Mouse (Mus musculus) MEL (cell line): ENCODE data around the gene Zdhhc13. TPM values are rescaled to one million over a fixed set of nuclear protein-coding genes. Genes with fewer than 3 reads are reported as not detected.

Experiments
- DNase-seq: peaks from one replicate; pipeline ENCODE4 v3.0.0; 2011; ENCODE audit warnings: low read depth, low spot score
- H3K27ac ChIP-seq: 2 replicates; pipeline ENCODE4 v1.5.1; 2012; ENCODE audit warnings: low read depth, mild to moderate bottlenecking, control low read depth, low read length, moderate library complexity; ENCODE audit not compliant: control insufficient read depth
- H3K27me3 ChIP-seq, 2 experiments: fragments of 150-350 bp in 1 of 2; sonication (generic) in 1 of 2; 2 replicates each; pipeline ENCODE4 v1.6.1; 2012; ENCODE audit warnings: low read length in 2 of 2, mild to moderate bottlenecking in 2 of 2, improper control_type of control experiment in 1 of 2, moderate library complexity in 1 of 2; ENCODE audit not compliant: insufficient read depth in 2 of 2, control insufficient read depth in 1 of 2
- H3K36me3 ChIP-seq, 2 experiments: 2 replicates each; pipeline ENCODE4 v1.6.1; 2012 to 2014; ENCODE audit warnings: low read length in 2 of 2, improper control_type of control experiment in 1 of 2, inconsistent platforms in 1 of 2, mild to moderate bottlenecking in 1 of 2; ENCODE audit not compliant: insufficient read depth in 2 of 2, control insufficient read depth in 1 of 2
- H3K4me1 ChIP-seq, 2 experiments: fragments of 150-350 bp in 1 of 2; sonication (generic) in 1 of 2; 2 replicates each; pipeline ENCODE4 v1.6.1; 2012; ENCODE audit warnings: low read length in 2 of 2, improper control_type of control experiment in 1 of 2, mild to moderate bottlenecking in 1 of 2; ENCODE audit not compliant: insufficient read depth in 2 of 2, control insufficient read depth in 1 of 2
- H3K4me3 ChIP-seq, 2 experiments: fragments of 150-350 bp in 1 of 2; sonication (generic) in 1 of 2; 2 replicates each; pipeline ENCODE4 v1.5.1; 2012; ENCODE audit warnings: low read depth in 2 of 2, low read length in 2 of 2, mild to moderate bottlenecking in 2 of 2, moderate library complexity in 2 of 2, control low read depth in 1 of 2, improper control_type of control experiment in 1 of 2; ENCODE audit not compliant: control insufficient read depth in 1 of 2, insufficient read depth in 1 of 2
- H3K79me2 ChIP-seq: 2 replicates; pipeline ENCODE4 v1.6.1; 2012; ENCODE audit warnings: mild to moderate bottlenecking, low read length, moderate library complexity; ENCODE audit not compliant: control insufficient read depth, poor library complexity, insufficient read depth
- H3K9ac ChIP-seq: 2 replicates; pipeline ENCODE4 v1.6.1; 2012; ENCODE audit warnings: low read depth, mild to moderate bottlenecking, control low read depth, low read length, moderate library complexity; ENCODE audit not compliant: control insufficient read depth, poor library complexity, severe bottlenecking
- H3K9me3 ChIP-seq: fragments of 150-350 bp; sonication (generic); replicated peaks from 2 replicates; pipeline ENCODE4 v1.6.1; 2012; ENCODE audit warnings: mild to moderate bottlenecking, low read length, improper control_type of control experiment, moderate library complexity; ENCODE audit not compliant: insufficient read depth
- BHLHE40 ChIP-seq: IDR thresholded peaks from 2 replicates; pipeline ENCODE4 v1.6.1; 2012; ENCODE audit warnings: low read depth, mild to moderate bottlenecking, inconsistent platforms, low read length, improper control_type of control experiment, borderline replicate concordance
- CHD2 ChIP-seq: IDR thresholded peaks from 2 replicates; pipeline ENCODE4 v1.6.1; 2011; ENCODE audit warnings: low read length, improper control_type of control experiment
- CTCF ChIP-seq, 3 experiments: IDR thresholded peaks in 2 of 3; conservative IDR thresholded peaks in 1 of 3; 2 replicates each; pipeline ENCODE4 v1.5.1; 2011 to 2012; ENCODE audit warnings: low read length in 3 of 3, low read depth in 2 of 3, mild to moderate bottlenecking in 2 of 3, improper control_type of control experiment in 1 of 3, inconsistent platforms in 1 of 3, mixed read lengths in 1 of 3, moderate library complexity in 1 of 3; ENCODE audit not compliant: control insufficient read depth in 1 of 3, insufficient read depth in 1 of 3, poor library complexity in 1 of 3, severe bottlenecking in 1 of 3
- E2F4 ChIP-seq: IDR thresholded peaks from 2 replicates; pipeline ENCODE4 v1.6.1; 2011; ENCODE audit warnings: low read depth, low read length, improper control_type of control experiment, borderline replicate concordance
- ELF1 ChIP-seq: IDR thresholded peaks from 2 replicates; pipeline ENCODE4 v1.6.1; 2014; ENCODE audit warnings: low read depth, mild to moderate bottlenecking, inconsistent platforms, low read length, improper control_type of control experiment, moderate library complexity
- GABPA ChIP-seq: IDR thresholded peaks from 2 replicates; pipeline ENCODE4 v1.6.1; 2012; ENCODE audit warnings: low read depth, mild to moderate bottlenecking, inconsistent platforms, low read length, improper control_type of control experiment, moderate library complexity
- KAT2A ChIP-seq: conservative IDR thresholded peaks from 2 replicates; pipeline ENCODE4 v1.6.1; 2012; ENCODE audit warnings: low read depth, low read length, improper control_type of control experiment, inconsistent platforms
- MEF2A ChIP-seq: IDR thresholded peaks from 2 replicates; pipeline ENCODE4 v1.6.1; 2014; ENCODE audit warnings: low read depth, mild to moderate bottlenecking, inconsistent platforms, low read length, improper control_type of control experiment; ENCODE audit not compliant: poor library complexity, insufficient replicate concordance, severe bottlenecking; ENCODE audit errors: extremely low read depth
- MXI1 ChIP-seq: IDR thresholded peaks from 2 replicates; pipeline ENCODE4 v1.6.1; 2011; ENCODE audit warnings: mild to moderate bottlenecking, low read depth, low read length, improper control_type of control experiment
- NRF1 ChIP-seq: IDR thresholded peaks from 2 replicates; pipeline ENCODE4 v1.6.1; 2014; ENCODE audit warnings: low read depth, mild to moderate bottlenecking, inconsistent platforms, low read length, improper control_type of control experiment, moderate library complexity; ENCODE audit not compliant: poor library complexity, insufficient read depth, severe bottlenecking
- POLR2A ChIP-seq, 2 experiments: IDR thresholded peaks; 2 replicates each; pipeline ENCODE4 v1.6.1; 2011 to 2012; ENCODE audit warnings: low read length in 2 of 2, mild to moderate bottlenecking in 2 of 2, control low read depth in 1 of 2, improper control_type of control experiment in 1 of 2, low read depth in 1 of 2, moderate library complexity in 1 of 2; ENCODE audit not compliant: control insufficient read depth in 1 of 2, insufficient read depth in 1 of 2, poor library complexity in 1 of 2
- POLR2AphosphoS5 ChIP-seq: IDR thresholded peaks from 2 replicates; pipeline ENCODE4 v1.6.1; 2012; ENCODE audit warnings: low read depth, borderline replicate concordance, mild to moderate bottlenecking, inconsistent platforms, low read length, moderate library complexity, mixed read lengths
- RAD21 ChIP-seq: IDR thresholded peaks from 2 replicates; pipeline ENCODE4 v1.6.1; 2011; ENCODE audit warnings: mild to moderate bottlenecking, low read depth, low read length, improper control_type of control experiment
- SIN3A ChIP-seq: IDR thresholded peaks from 2 replicates; pipeline ENCODE4 v1.6.1; 2012; ENCODE audit warnings: low read length, improper control_type of control experiment, inconsistent platforms
- SMC3 ChIP-seq: IDR thresholded peaks from 2 replicates; pipeline ENCODE4 v1.6.1; 2011; ENCODE audit warnings: low read depth, low read length, improper control_type of control experiment
- TBP ChIP-seq: IDR thresholded peaks from 2 replicates; pipeline ENCODE4 v1.8.0; 2011; ENCODE audit warnings: low read depth, low read length, improper control_type of control experiment
- UBTF ChIP-seq: IDR thresholded peaks from 2 replicates; pipeline ENCODE4 v1.6.1; 2012; ENCODE audit warnings: low read depth, mild to moderate bottlenecking, inconsistent platforms, low read length, improper control_type of control experiment, moderate library complexity, borderline replicate concordance; ENCODE audit not compliant: insufficient read depth
- ZMIZ1 ChIP-seq: IDR thresholded peaks from 2 replicates; pipeline ENCODE4 v1.6.1; 2012; ENCODE audit warnings: low read depth, mild to moderate bottlenecking, inconsistent platforms, low read length, improper control_type of control experiment, moderate library complexity
- polyA plus RNA-seq, 2 experiments: library from polyadenylated mRNA; stranded (reverse) in 1 of 2; unstranded in 1 of 2; fragments of >175 nt in 1 of 2; fragments of >200 nt in 1 of 2; gene quantifications; 2 replicates each; pipeline versions ENCODE4 v1.2.1 to v1.2.4; 2012; ENCODE audit warnings: low replicate concordance in 2 of 2, low read depth in 1 of 2; ENCODE audit not compliant: insufficient read length in 2 of 2, insufficient read depth in 1 of 2, missing spikeins in 1 of 2
- total RNA-seq: library from RNA; depleted of rRNA; stranded (reverse); fragments of 300-350 nt; gene quantifications from 2 replicates; pipeline ENCODE4 v1.2.3, GENCODE M21; 2012

Gene Zdhhc13
- total and polyA plus RNA-seq, 3 experiments: 32.8 to 46.1 TPM; not detected in 1

DNA sequence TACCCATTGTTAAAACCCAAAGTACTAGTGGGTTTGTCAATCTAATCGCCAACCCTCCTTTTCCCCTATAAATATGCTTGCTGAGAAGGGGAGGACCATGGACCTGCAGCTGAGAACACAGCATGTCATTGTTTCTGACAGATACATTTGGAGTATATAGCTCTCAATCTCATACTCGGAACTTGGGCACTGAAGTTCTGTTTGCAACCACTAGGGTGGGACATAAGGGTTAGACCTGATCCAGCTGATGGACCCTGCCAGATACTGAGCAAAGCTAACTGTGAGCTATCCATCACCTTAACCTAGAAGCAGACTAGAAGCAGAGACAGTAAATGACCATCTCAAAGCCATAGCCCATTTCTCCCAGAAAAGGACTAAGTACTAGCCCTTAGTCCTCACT is 49.6 kb downstream of the Zdhhc13 start:
- Histone ChIP-seq H3K36me3 (no peaks in the 10 kb centered on the region), H3K79me2 (no peaks in the 10 kb centered on the region), H3K4me1 (peaks cover 0 to 5% of the 10 kb centered on the region in 2 experiments; a peak in 1 of 4 replicates), H3K9me3 (no peaks in the 10 kb centered on the region), H3K9ac (no peak overlapping the region), H3K27me3 (no peaks in the 10 kb centered on the region; a peak in 1 of 4 replicates), H3K27ac (no peak overlapping the region), H3K4me3 (no peak overlapping the region)
- peak; percentile 22 for DNase-seq
- TF ChIP-seq SMC3: peak; percentile 24; the same call in 1 of the 2 replicates
- TF ChIP-seq CTCF (IDR thresholded peaks at IDR 0.05 in 2 of 3, conservative IDR thresholded peaks at IDR 0.05 in 1 of 3; ENCODE audit: control insufficient read depth in 1 of 3, insufficient read depth in 1 of 3, low read depth in 2 of 3, low read length in 3 of 3, poor library complexity in 1 of 3, severe bottlenecking in 1 of 3): peak in 2 of 3 experiments; percentile 27 to 34; a peak in 4 of 6 replicates
- no peak for TF ChIP-seq POLR2AphosphoS5
- TF ChIP-seq RAD21: peak; percentile 10
- TF ChIP-seq ZMIZ1: no peak

- no peaks in the 10 kb centered on the region for H3K36me3 ChIP-seq
- no peak for DNase-seq
- no peak overlapping the region for H3K4me3 ChIP-seq
- peaks cover 0 to 1% of the 10 kb centered on the region in 2 experiments; a peak in 2 of 4 replicates for H3K27me3 ChIP-seq
- peaks cover 0 to 5% of the 10 kb centered on the region in 2 experiments; a peak in 1 of 4 replicates for H3K4me1 ChIP-seq
- H3K9me3 ChIP-seq: no peaks in the 10 kb centered on the region
- TF ChIP-seq MXI1 (no peak), SIN3A (no peak), MEF2A (no peak), POLR2A (IDR thresholded peaks at IDR 0.05; ENCODE audit: control insufficient read depth in 1 of 2, insufficient read depth in 1 of 2, low read depth in 1 of 2, low read length in 2 of 2, poor library complexity in 1 of 2) (no peak), TBP (no peak), ELF1 (no peak), E2F4 (no peak), KAT2A (no peak), BHLHE40 (no peak), UBTF (no peak), CHD2 (no peak), GABPA (no peak), NRF1 (no peak)
- no peak overlapping the region for H3K27ac ChIP-seq
- no peaks in the 10 kb centered on the region for H3K79me2 ChIP-seq
- H3K9ac ChIP-seq: no peak overlapping the region
Observed at GRCm38 (mm10) chr7:48840545-48840944, 51.7 kb downstream of the Zdhhc13 start.
